Mouse (Mus musculus) layer of hippocampus, adult 2 months (tissue): ENCODE data around the gene Rpp14. TPM values are rescaled to one million over a fixed set of nuclear protein-coding genes. Genes with fewer than 3 reads are reported as not detected.

Experiments used
- DNase-seq, 2 experiments: peaks; one replicate each; pipeline ENCODE4 v3.0.0; 2022; ENCODE audit warnings: low spot score in 2 of 2
- H3K27ac ChIP-seq: fragments of 200-600 bp; 2 replicates; pipeline ENCODE4 v1.8.1; 2022
- H3K4me3 ChIP-seq: fragments of 200-600 bp; 2 replicates; pipeline ENCODE4 v1.8.1; 2022; ENCODE audit warnings: mild to moderate bottlenecking
- CTCF ChIP-seq: fragments of 200-600 bp; conservative IDR thresholded peaks from 2 replicates; pipeline ENCODE4 v1.8.1; 2022; ENCODE audit warnings: antibody characterized with exemption, mild to moderate bottlenecking, moderate library complexity
- long read RNA-seq, 2 experiments: library from polyadenylated mRNA; stranded (forward); transcript quantifications; one replicate each; pipeline ENCODE4 v2.0.0; 2021; ENCODE audit warnings: borderline mapping rate in 2 of 2
- total RNA-seq, 2 experiments: library from RNA; stranded (reverse); gene quantifications; 2 replicates each; pipeline ENCODE4 v1.2.3; 2021

Rpp14 gene
- 10 to 100 TPM; 30.5 to 31.7 TPM for total RNA-seq
- long read RNA-seq, experiment 1, transcript Rpp14-201 (6 exons, 2,401 nt), result major isoform, 26 of 35 reads
- long read RNA-seq, experiment 1, partial matches to known transcripts, result 0 of 35 reads
- long read RNA-seq, experiment 1, other reads (novel, unspliced or antisense), result 8 of 35 reads
- long read RNA-seq, experiment 2, transcript Rpp14-201 (6 exons, 2,401 nt), result major isoform, 22 of 36 reads
- long read RNA-seq, experiment 2, partial matches to known transcripts, result 3 of 36 reads
- long read RNA-seq, experiment 2, other reads (novel, unspliced or antisense), result 11 of 36 reads

GRCm38 (mm10) chr14:8080165-8080679 is at the start of gene Rpp14:
Rpp14 (plus strand) TSS chr14:8080367.
- TF ChIP-seq CTCF, result peak; percentile 97
- peak within 1 kb of the TSS; percentile 100 for H3K27ac ChIP-seq
- peak; percentile 95 to 98 for DNase-seq
- peak within 1 kb of the TSS; percentile 96 for H3K4me3 ChIP-seq

DNA sequence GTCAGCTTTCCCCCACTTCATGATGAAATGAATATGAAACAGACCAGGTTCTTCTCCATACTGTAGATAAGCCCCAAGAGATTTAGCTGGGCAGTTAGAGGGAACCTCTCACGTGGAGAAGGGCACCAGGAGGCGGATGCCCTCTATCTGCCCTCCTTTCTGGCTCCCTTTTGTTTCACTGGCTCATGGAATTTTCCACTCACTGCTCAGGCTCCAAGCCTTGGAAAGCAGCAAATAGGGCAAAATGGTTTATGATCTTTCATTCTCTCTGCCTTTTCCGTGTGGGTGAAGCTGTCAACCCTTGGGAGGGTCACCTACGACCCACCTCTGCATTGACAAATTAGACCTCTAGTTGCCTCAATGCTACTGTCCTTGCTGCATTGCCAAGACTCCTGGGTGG is 49.6 kb upstream of the Rpp14 start:
- TF ChIP-seq CTCF, result no peak
- Histone ChIP-seq H3K27ac (peak overlapping the region; percentile 88), H3K4me3 (no peak overlapping the region)
- no peak for DNase-seq

DNA sequence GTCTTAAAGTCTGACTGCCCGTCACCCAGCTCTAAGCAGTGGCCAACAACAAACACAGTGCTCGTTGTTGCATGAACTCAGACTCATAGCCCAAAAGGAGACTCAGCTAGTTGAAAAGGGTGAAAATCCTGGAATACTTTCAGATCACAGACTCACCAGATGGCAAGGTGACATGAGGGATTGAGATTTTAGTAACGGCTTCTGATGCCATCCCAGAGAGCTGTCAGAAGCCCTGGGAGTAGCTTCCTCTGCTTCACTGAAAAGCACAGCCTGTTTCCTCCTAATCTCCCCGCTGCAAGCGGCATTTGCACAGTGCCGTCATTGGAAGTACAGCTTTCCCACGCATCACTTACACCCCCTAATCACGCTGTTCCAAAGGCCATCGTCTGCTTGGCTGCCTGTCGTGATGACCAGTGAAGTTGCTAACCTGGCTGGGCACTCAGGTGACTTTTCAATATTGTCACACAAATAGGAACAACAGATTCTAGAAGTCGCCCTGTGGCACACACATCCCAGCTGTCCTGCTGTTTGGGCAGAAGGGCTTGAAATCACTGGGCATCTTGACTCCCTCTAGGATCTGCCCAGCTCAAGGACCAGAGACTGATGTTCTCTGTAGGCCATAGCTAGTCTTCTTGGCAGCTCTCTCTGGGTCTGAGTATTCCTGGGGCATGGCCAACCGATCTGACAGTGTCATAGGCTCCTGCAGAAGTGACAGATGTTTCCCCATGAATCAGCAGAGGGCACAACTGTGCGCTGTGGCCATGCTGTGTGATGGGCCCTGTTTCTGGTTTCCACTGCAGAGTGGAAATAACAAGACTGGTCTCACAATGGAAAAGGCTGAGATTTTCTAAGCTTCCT is 47.9 kb upstream of the Rpp14 start:
- H3K4me3 ChIP-seq, result no peak overlapping the region
- peak; percentile 44 to 55 for DNase-seq
- TF ChIP-seq CTCF, result no peak
- peak overlapping the region; percentile 88 for H3K27ac ChIP-seq

GRCm38 (mm10) chr14:8034561-8034960 is 45.6 kb upstream of the Rpp14 start:
- DNase-seq, result no peak
- H3K4me3 ChIP-seq, result no peak overlapping the region
- no peak overlapping the region for H3K27ac ChIP-seq
- TF ChIP-seq CTCF, result no peak

DNA sequence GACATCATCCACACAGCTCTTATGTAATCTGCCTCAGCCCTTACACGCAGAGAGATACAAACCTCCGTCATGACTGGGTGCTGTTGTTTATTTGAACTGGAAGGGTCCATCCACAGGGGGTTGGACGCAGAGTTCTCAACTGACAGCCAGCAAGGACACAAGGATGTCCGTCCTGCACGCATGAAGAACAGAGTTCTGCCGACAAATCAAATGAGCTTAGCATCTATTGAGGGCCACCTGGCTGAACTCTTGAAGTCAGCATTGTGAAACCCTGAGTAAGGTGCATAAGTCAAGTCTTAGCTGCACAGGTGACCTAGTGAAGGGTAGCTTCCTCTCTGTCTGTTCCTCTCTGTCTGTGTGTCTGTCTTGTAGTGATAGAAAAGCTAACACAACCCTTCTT is 44.2 kb upstream of the Rpp14 start:
- DNase-seq, result no peak
- no peak for TF ChIP-seq CTCF
- Histone ChIP-seq H3K27ac (peak overlapping the region; percentile 21; the same call in 1 of the 2 replicates), H3K4me3 (no peak overlapping the region)

GRCm38 (mm10) chr14:8036406-8036805 is 43.8 kb upstream of the Rpp14 start:
- Histone ChIP-seq H3K4me3 (no peak overlapping the region), H3K27ac (peak overlapping the region; percentile 21; the same call in 1 of the 2 replicates)
- TF ChIP-seq CTCF, result no peak
- DNase-seq, result no peak

- Histone ChIP-seq H3K27ac (peak overlapping the region; percentile 85), H3K4me3 (no peak overlapping the region)
- no peak for TF ChIP-seq CTCF
- no peak for DNase-seq
Measured at GRCm38 (mm10) chr14:8038150-8038549, 42.0 kb upstream of the Rpp14 start.

- Histone ChIP-seq H3K4me3 (no peak overlapping the region), H3K27ac (peak overlapping the region; percentile 85)
- peak; percentile 52 to 64 for DNase-seq
- TF ChIP-seq CTCF, result no peak
Measured at GRCm38 (mm10) chr14:8038791-8039448, 41.2 kb upstream of the Rpp14 start.

GRCm38 (mm10) chr14:8040179-8040578 is 40.0 kb upstream of the Rpp14 start:
- DNase-seq, result no peak
- peak overlapping the region; percentile 85; the same call in 1 of the 2 replicates for H3K27ac ChIP-seq
- H3K4me3 ChIP-seq, result no peak overlapping the region
- no peak for TF ChIP-seq CTCF

DNA sequence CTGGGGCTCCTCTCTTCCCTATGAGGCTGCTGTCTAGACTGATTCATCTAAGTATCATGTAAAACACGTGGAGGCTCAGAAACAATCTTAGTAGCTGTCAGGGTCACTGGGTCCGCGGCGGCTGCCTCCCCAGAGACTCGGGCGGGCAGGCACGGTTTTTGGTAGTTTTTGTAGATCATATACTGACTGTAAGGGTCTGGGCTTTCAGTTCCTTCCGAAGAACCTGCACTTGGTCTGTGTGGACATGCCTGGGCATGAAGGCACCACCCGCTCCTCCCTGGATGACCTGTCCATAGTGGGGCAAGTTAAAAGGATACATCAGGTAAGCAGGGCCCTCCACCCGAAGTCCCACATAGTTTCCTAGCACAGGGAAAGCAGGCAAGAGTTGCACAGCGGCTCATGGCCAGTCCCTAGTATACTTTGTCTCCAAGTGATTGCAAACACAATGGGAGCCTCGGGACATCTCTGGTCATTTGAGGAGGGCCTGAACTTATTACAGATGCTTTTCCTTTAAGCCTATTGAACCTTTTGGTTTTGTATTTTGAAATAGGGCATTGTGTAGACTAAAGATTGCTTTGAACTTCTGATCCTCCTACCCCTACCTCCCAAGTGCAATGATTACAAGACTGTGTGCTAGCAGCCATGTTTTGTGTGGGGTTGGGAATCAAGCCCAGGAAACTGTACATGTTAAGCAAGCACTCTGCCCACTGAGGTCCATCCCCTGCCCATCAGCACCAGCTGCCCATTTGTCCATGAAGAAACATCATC is 39.1 kb upstream of the Rpp14 start:
- no peak for DNase-seq
- Histone ChIP-seq H3K4me3 (no peak overlapping the region), H3K27ac (peak overlapping the region; percentile 51; the same call in 1 of the 2 replicates)
- no peak for TF ChIP-seq CTCF

GRCm38 (mm10) chr14:8042120-8042519 is 38.0 kb upstream of the Rpp14 start:
- DNase-seq, result no peak
- TF ChIP-seq CTCF, result no peak
- H3K4me3 ChIP-seq, result no peak overlapping the region
- no peak overlapping the region for H3K27ac ChIP-seq

GRCm38 (mm10) chr14:8042577-8042976 is 37.6 kb upstream of the Rpp14 start:
- H3K27ac ChIP-seq, result no peak overlapping the region
- no peak overlapping the region for H3K4me3 ChIP-seq
- no peak for DNase-seq
- TF ChIP-seq CTCF, result no peak

DNA sequence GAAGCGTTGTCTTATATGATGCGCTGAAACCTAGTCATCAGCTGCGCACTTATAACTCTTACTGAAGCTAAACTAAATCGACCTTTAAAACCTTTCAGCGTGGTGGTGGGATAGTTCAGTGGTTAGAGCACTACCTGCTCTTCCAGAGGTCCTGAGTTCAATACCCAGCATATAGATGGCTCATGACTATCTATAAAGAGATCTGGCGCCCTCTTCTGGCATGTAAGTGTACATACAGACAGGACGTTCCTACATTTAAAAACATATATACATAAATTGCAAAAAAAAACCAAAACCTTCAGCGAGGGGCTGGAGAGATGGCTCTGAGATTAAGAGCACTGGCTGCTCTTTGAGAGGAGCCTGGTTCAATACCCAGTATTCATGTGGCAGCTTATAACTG is 35.8 kb upstream of the Rpp14 start:
- no peak overlapping the region for H3K4me3 ChIP-seq
- DNase-seq, result no peak
- peak; percentile 83 for TF ChIP-seq CTCF
- no peak overlapping the region for H3K27ac ChIP-seq
